Mouse (Mus musculus) cerebellum, adult 9-10 months (tissue): Measurements from ENCODE around the gene Bhmt2.
A peak's percentile ranks its signal among the peaks of the same experiment; 100 is the strongest.

ENCODE experiments used
- DNase-seq: peaks from one replicate; pipeline ENCODE4 v3.0.0; 2022

Gene Bhmt2

DNA sequence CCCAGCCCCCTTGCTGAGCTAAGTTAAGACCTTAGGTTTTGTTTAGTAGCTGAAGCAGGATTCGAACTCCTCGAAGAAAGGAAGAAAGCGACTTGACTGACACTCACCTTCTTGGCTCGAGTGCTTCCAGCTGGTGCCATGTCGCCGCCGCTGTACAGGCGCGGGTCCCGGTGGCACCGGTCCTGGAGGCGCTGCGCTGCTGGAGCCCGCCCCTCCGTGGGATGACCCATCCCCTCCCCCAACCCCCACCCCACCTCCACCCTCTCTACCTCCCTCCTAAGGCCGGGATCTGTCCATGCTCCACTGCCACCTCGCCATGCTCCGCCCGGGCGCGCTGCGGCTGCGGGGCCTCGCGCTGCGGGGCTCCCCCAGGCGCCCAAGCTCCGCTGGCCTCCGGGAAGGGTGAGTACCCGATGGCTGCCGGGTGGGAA, at the start of gene Bhmt2, which contains the start of gene Dmgdh:
Gene Bhmt2 (minus strand): TSS at position 172 of the 431 bp plus-strand sequence.
Gene Dmgdh (plus strand): TSS at position 303 of the 431 bp plus-strand sequence.
- DNase-seq, result no peak

DNA sequence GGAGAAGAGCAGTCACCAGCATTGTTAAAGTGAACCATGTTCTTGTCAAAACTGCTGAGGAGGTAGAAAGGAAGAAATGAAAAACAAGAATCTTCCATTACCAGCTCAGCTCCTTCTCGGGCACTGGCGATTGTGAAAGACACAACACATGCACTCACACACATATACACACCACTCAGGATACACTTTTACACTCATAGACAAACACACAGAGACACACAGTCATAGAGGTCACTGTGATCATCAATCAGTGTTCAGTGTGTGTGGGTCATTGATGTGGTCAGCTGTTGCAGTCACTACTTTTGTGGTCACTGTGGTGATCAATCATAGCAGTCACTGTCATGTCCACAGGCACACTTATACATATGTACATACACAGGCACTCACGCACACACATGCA, 49.4 kb upstream of the Bhmt2 start:
- no peak for DNase-seq

DNA sequence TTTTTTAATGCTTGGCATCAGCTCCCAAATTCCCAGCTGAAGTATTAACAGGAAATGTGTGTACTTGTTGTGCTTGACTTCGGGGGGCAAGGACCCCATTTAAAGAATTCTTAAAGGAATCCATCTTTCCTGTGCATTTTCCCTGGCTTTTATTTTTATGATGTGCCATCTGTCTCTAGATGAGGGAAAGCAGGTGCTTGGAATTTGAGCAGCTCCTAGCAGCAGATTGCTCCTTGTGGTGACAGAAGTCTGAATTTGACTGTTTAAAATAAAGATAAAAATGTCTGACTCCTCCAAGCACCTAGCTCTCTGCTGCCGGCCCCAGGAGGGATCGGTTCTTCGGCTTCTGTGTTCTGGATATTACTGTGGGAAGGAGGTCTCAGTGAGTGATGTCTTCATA, 47.8 kb upstream of the Bhmt2 start:
- DNase-seq, result peak; percentile 50

GRCm38 (mm10) chr13:93718948-93719347, 44.8 kb upstream of the Bhmt2 start:
- DNase-seq, result peak; percentile 50

GRCm38 (mm10) chr13:93717113-93717512, 43.0 kb upstream of the Bhmt2 start:
- no peak for DNase-seq

DNA sequence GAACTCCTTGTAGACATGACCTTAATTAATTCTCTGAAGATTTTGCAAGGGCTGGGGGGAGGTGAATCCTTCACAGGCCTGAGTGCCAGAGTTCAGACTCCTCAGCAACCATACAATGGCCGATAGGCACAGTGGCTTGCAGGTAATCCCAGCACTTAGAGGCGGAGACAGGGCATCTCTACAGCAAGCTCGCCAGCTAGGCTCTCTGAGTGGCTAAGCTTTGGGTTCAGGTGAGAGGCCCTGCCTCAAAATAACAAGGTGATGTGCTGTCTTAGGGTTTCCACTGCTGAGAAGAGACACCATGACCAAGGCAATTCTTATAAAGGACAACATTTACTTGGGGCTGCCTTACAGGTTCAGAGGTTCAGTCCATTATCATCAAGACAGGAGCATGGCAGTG, 39.7 kb upstream of the Bhmt2 start:
- DNase-seq, result no peak

DNA sequence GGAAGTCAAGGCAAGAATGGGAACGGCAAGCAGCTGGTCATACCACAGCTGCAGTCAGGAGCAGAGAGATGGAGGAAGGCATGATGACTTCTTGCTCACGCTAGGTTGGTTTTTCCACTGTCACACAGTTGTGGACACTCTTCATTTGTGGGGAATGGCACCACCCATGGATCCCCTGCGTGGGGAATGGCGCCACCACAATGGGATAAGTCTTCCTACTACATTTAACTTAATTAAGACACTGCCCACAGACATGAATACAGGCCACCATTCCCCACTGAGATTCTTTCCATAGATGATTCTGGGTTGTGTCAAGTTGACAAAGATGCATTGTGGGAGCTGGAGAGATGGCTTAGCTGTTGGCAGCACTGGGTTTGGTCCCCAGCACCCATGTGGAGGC, 38.3 kb upstream of the Bhmt2 start:
- no peak for DNase-seq

DNA sequence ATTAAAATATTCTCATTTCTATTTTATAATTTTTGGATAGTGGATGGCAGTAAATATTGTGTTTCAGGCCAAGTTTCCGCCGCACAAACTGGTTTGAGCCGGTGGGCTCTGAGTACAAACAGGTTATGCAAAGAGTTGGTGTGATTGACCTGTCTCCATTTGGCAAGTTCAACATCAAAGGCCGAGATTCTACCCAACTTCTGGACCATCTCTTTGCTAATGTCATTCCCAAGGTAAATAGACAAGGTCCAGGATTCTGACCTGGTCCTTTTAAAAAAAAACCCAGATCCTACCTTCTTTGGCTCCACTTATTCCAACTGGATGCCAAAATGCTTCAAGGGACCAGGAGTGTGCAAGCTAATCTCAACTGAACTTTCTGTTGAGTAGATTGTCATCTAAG, 37.1 kb upstream of the Bhmt2 start:
- no peak for DNase-seq

- DNase-seq, result no peak
These were observed 36.2 kb upstream of the Bhmt2 start for GRCm38 (mm10) chr13:93710325-93710724.

DNA sequence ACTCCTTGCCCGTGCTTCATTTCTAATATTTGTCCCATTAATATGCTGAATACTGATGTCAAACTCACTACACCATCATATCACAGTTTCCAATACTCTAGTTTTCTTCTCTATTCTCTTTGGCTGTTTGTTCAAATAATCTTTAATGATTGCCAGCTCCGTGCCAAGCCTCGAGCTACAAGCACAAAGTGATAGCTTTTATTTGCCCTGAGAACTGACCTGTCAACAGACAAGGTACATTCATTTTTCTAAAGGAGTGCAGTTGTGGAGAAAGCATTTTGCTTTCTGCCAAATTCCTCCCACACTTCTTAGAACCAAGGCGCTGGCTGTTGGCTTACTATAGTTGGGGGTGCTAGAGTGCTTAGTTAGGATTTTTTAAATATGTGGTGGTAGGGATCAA, 33.2 kb upstream of the Bhmt2 start:
- DNase-seq, result no peak

DNA sequence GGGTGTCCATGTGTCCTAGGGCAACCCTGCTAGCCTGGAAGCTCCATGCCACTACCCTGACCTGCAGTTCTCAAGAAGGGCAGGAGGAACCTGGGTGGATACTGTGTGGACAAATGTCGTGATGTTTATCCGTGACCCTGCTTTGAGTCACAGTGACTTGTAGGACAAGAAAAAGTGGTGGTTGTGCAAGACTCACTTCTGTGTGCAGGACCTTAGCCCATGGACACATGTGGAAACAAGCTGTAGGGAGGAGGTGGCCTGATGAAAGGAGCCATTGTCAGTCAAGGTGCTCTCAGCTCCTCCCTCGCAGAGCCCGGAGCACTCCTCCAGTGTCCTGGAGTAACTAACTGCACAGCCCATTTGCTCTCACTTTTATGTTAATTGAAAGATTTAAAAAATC, 31.6 kb upstream of the Bhmt2 start:
- DNase-seq, result no peak

DNA sequence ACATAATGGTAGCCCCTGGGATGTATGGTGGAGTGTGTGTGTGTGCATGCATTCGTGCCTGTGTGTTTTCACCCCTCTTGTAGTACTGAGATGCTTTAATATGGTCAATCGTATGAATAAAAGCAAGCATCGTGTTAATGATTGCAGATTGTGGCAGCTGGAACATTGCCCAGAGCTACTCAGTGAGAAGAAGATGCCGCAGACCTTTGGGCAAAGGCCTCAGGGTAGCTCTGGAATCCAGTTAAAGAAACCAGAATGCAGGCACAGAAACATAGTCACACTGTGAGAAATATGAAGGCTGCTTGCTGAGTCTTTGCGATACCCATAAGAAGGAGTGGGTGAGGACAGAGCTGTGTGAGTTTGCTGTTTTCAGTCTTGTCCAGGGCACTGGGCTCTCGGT, 24.8 kb upstream of the Bhmt2 start:
- DNase-seq, result no peak

GRCm38 (mm10) chr13:93690821-93691220, 16.7 kb upstream of the Bhmt2 start:
- DNase-seq, result no peak

DNA sequence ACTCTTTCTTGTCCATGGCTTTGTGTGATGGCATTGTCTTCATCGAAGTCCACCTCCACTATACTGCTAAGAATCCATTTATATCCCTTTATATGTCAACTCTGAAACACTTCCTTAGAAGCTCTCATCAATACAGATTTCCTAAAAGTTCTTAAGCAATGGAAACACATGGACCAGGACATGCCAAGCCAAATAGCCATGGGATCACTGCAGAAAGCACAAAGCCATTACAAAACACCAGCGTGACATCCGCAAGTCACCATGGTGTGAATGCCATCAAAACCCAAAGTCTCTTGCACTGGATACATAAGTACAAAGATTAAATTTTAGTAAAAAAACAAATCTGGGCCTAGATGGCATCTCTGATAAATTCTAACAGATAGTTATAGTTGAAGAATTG, 15.5 kb upstream of the Bhmt2 start:
- DNase-seq, result no peak

- DNase-seq, result no peak
These were observed 13.2 kb upstream of the Bhmt2 start for GRCm38 (mm10) chr13:93687321-93687720.

DNA sequence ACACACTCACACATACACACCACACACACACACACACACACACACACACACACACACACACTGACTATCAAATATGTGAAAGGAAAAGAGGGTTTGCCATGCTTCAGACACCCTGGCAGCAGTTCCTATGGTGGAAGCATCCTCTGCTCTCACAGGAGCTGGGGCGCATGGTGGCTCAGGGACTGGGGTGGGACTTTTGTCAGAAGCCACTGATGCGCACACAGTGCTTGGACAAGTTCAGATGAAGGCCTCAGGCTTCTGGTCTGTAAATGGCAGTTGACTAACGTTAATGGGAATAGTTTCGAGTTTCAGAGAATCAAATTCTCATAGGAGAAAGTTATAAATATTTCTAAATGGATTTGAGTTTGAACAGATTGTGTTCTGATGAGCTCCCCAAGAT, 11.1 kb upstream of the Bhmt2 start:
- DNase-seq, result no peak

GRCm38 (mm10) chr13:93683336-93683735, 9.2 kb upstream of the Bhmt2 start:
- DNase-seq, result no peak

GRCm38 (mm10) chr13:93676864-93677263, 2.8 kb upstream of the Bhmt2 start:
- DNase-seq, result no peak

GRCm38 (mm10) chr13:93673296-93673695, 806 bp downstream of the Bhmt2 start:
- no peak for DNase-seq

- no peak for DNase-seq
These were observed 1.7 kb downstream of the Bhmt2 start for GRCm38 (mm10) chr13:93672371-93672770.

DNA sequence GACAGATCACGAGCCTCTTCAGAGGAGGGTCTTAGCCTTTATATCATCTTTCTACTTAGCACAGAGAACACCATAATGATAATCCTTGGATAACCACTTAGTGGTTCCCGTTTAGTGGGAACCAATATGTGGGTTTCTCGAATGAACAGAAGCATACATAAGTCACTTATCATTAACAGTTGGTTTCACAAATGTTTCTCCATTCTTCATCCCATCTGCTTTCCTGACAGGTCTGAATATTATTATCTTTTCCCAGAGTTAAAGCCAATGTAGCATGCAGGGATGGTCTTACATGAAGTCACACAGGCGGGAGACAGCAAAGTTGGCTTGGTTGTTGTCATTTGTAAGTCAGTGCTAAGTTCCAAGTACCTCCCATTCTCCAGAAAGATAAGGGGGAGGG, 6.5 kb downstream of the Bhmt2 start:
- DNase-seq, result no peak

GRCm38 (mm10) chr13:93657941-93658340, 16.2 kb downstream of the Bhmt2 start:
- peak; percentile 45 for DNase-seq

DNA sequence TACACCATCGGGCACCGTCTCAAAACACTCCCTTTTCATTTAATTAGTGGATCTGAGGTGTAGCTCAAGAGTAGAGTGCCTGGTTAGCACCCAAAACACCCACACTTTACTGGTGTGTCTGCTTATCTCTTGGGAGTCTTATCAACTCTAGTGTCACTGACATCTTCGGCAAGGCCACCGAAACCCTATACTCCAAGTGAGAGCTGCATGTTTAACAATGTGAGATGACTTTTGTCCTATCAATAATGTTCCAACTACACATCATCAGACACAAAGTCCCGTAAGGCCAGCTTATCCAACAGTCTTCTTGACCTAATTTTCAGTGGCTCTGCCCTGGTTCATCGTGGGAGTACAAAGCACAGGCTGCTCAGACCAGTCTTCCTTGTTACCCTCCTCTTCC, 20.7 kb downstream of the Bhmt2 start:
- DNase-seq, result no peak

- DNase-seq, result no peak
These were observed 25.5 kb downstream of the Bhmt2 start for GRCm38 (mm10) chr13:93648387-93649130.

- no peak for DNase-seq
These were observed 34.5 kb downstream of the Bhmt2 start for GRCm38 (mm10) chr13:93639636-93640035.
